Mouse (Mus musculus) liver, postnatal 0 days (tissue): ENCODE measurements around the gene Rnf41.

ENCODE experiments used
- CTCF ChIP-seq: sonication (generic); IDR thresholded peaks from 2 replicates; pipeline ENCODE4 v1.5.1; 2016; ENCODE audit warnings: antibody characterized with exemption, low read depth
- EP300 ChIP-seq: IDR thresholded peaks from 2 replicates; pipeline ENCODE4 v1.6.1; 2016; ENCODE audit warnings: antibody characterized with exemption, low read depth, mild to moderate bottlenecking

- TF ChIP-seq CTCF, result no peak
- TF ChIP-seq EP300, result no peak
Observed at GRCm38 (mm10) chr10:128459409-128460269, 48.2 kb downstream of the Rnf41 start.
